Mouse (Mus musculus) gastrocnemius, postnatal 25 days (tissue): ENCODE measurements around the gene Vps8. TPM values are rescaled to one million over a fixed set of nuclear protein-coding genes. Genes with fewer than 3 reads are reported as not detected.
A peak's percentile ranks its signal among the peaks of the same experiment; 100 is the strongest.

Experiments
- DNase-seq: peaks from one replicate; pipeline ENCODE4 v3.0.0; 2022
- total RNA-seq, 2 experiments: library from RNA; stranded (reverse); gene quantifications; 1 replicate in 1 of 2; 2 replicates in 1 of 2; pipeline ENCODE4 v1.2.3; 2021

The Vps8 gene
- total RNA-seq, 2 experiments from 2014 or later, result 6.4 to 6.6 TPM

DNA sequence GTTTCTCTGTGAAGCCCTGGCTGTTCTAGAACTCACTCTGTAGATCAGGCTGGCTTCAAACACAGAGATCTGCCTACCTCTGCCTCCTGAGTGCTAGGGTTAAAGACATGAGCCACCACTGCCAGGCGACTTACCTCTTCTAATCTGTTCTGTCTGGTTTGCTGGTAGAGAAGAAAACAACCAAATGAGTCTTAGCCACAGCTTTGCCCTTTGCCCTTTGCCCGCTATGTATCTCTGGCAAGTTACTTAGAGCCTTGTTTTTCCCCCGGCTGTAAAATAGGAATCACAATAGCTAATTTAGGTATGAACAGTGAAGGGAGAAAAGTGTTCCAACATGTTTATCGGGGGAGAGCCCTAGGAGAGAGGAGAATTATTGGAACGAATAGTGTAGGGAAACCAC, 18.3 kb upstream of the Vps8 start:
- no peak for DNase-seq

DNA sequence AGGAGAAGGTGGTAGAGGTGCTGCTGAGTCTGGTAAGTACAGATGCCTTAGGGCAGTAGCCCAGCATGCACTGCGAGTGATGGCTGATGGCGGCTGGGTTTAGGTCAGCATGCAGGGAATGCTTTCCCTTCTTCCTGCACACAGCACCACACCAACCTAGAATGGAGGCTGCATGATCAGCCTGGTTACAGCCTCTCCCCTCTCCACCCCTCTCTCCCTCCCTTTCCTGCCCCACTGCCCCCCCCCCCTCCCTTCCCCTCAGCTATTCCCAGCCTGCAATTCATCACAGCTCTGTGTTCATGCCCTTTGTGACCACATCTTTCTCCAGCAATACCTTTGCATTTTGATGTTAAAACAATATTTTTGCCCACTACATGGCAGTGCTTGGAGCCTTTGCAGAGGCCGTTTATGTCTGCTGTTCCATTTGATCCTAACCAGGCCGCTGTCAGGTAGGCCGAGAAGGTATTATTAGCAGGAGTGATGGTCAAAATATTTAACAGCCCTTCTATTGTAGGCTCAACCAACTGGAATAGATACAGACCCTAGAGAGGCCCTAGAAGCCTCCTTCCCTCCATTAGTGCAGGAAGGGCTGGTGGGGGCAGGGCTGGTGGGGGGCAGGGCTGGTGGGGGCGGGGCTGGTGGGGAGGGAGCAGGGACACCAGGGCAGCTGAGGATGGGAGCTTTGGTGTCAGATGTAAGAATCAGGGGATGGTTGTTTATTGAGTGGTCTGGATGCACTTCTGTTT, 17.5 kb upstream of the Vps8 start:
- DNase-seq, result no peak

DNA sequence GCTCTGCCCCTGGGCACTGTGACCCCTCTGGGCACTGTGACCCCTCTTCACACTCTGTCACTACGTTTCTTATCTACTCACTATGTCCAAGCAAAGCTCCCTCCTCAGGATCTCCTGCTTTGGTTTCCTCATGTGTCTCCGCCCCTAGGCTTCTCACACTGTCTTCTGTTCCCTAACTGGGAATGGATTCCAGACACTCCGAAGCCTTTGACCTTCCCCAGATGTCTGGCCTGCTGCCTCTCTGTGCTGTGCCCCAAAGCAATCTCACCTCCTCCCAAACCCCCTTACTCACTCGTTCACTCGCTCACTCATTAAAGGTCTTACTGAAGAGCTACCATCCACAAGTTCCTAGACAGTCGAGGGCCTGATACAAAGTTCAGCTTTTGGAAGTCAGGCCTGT, 16.8 kb upstream of the Vps8 start:
- no peak for DNase-seq

DNA sequence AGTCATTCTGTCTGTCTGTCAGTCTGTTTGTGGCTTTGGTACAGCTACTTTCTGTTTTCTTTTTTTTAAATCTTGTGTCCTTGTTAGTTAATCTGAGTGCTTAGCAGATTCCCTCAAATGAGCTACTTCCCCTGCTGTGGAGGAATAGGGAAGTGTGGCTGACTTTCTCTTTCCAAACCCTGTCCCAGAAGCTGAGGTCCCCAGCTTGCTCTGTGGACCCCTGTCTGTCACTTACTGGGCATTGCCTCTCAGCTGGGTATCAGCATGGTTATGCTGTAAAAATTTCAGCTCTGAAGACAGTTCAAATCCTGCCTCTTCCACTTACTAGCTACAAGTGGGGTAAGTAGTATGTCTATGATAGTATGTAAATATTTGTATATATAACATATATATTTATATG, 11.1 kb upstream of the Vps8 start:
- DNase-seq, result no peak

DNA sequence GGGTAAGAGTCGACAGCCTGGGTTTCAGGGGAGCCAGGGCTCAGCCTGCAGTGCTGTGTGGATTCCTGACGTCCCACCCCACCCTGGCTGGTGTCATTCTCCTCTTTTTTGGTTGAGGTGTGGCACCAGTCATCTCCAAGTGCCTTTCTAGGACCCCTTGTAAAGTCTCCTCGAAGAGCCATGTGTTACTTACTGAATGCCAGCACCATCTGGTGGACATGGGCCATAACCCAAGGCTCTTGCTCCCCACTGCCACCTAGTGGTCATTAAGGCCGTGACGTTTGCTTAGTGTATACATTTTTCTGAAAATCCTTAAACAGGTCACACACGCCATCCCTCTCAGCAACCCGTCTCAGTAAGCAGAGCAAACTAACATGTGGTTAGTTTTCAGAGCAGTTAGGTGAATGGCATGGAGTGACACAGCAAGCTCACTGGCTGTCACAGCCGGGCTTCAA, 10.3 kb upstream of the Vps8 start:
- DNase-seq, result peak; percentile 18

DNA sequence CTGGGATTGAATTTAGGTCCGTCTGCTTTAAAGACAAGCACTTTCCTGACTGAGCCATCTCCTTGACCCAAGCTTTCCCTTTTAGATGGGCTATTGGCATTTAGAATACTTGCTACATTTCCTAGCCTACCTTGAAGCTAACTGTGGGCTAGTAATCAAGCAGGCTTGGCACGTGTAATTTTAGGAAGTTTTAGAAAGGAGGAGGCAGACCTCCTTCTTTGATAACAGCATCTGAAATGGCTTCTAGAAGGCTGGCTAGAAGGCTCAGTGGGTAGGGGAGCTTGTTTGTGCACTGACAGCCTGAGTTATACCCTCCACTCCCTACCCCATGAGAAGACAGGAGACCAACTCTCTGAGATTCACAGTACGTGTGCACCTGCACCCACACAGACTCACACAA, 9.1 kb upstream of the Vps8 start:
- DNase-seq, result no peak

DNA sequence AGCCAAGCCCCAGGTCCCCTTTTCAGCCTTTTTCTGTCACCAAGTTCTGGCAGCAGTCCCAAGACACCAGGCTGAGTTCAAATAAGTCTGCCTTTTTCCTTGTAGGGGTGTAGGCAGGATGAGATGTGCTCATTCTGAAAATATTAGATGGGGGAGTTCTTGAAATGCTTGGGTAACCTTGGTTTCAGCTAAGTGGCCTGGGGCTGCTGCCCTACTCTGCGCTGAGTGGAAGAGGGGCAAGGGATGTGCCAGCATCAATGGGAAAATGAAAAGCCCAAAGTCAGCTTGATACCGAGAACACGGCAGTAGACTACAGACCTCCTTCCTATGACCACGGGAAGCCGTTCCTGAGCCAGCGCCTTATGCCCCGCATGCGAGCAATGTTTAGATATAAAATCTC, 7.8 kb upstream of the Vps8 start:
- DNase-seq, result no peak

DNA sequence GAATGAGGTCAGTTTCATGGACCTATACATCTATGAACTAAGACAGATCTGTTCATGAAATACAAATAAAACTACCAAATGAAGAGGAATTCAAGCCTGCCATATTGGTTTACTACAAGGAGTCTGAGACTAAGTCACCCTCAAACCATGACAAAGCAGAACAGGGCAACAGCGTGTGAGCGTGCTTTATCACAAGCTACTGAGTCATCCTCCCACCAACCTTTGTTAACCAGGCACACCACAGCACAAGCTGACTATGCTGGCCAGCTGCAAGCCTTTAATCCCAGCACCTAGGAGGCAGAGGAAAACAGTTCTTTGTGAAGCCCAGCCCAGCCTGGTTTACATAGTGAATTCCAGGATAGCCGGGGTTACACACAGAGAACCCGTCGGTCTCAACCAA, 4.9 kb upstream of the Vps8 start:
- DNase-seq, result no peak

DNA sequence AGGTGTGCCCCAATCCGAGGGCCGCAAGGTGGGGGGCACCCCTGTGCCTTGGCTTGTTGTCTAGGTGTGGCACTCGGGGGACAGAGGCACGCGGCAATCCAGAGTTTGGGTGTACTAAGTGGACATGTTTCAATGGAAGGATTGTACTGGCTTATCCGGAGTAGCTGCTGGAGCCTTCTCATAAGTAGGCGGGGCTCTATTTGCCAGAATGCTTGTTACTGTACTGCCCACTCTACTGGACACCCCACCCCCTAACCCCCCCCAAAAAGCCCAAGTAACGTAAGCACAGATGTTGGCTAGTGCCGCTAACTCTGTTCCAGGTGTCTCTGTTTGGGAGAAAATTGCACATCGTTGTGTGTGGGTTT, 610 bp downstream of the Vps8 start:
- no peak for DNase-seq

DNA sequence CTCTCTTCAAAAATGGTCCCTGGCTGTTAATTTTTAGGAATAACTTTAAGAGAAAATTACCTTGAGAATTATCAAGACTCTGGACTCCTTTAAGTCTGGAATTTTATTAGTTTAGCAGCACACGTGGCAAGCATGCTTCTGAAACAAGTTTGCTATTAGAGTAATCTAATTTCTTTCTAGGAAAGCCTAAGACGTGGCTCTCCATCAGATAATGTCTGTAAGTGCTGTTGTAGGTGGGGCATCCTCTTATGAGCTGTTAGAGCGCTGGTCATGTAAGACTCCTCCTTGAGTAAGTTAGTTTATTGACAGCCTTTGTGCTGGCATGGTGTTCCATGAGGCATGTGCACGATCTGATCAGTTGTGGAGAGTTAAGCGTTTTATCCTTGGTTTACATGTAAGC, 5.2 kb downstream of the Vps8 start:
- DNase-seq, result no peak

DNA sequence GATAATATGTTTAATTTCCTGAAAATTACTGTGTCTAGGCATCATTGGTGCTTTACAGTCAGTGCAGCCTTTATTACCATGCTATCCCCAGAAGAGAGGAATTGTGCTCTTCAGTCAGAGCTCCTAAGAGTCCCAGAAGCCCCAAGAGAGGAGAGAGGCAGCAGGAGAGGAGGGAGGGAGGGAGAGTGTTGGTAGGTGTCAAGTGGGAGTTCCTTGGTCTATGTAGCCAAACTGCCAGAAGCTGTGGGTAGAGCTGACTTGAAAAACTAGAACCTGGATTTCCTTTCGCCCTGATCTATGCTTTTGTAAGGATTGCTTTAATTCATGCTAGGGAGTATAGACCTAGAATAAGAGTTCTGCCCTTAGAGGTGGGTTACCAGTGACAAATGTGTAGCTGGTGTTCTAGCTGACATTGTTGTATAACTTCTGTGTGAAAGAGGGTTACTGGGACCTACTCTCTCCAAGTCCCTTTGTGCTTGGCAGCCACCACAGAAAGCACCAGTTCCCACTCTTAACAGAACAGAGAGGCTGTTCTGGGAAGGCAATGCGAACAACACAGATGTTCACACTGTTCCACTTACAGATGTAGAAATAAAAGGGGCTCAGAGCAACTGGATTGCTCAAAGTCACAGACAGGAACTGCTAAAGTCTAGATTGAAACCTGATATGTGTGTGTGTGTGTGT, 7.6 kb downstream of the Vps8 start:
- no peak for DNase-seq

DNA sequence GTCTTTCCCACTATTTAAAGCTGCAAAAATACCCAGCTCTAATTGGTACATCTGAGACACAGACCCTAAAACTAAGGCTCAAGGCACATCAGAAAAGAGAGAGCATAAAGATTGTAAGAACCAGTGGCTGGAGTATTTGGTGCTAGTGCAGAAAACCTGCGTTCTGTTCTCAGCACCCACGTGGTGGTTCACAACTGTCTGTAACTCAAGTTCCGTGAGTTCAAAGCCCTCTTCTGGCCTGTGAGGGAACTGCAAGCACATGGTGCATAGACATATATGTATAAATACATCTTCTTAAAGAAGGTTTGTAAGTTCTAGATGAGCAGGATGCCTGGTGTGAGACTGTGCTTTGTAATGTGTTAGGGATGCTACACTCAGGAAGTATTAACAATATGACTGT, 8.7 kb downstream of the Vps8 start:
- no peak for DNase-seq

DNA sequence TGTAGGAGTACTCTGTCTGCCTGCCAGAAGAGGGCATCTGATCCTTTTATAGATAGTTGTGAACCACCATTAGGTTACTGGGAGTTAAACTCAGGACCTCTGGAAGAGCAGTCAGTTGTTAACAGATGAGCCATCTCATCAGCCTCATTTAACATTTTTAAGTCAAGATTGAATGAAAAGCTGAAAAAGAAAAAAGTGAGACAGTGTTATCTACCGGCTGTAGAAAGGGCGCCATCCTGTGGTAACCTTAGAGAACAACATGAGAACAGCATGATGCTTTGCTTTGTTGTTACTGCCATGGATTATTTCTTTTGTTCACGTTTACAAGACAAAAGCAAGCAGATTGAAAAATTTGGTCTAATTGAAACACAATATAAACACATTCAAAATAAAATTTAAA, 10.6 kb downstream of the Vps8 start:
- DNase-seq, result no peak

DNA sequence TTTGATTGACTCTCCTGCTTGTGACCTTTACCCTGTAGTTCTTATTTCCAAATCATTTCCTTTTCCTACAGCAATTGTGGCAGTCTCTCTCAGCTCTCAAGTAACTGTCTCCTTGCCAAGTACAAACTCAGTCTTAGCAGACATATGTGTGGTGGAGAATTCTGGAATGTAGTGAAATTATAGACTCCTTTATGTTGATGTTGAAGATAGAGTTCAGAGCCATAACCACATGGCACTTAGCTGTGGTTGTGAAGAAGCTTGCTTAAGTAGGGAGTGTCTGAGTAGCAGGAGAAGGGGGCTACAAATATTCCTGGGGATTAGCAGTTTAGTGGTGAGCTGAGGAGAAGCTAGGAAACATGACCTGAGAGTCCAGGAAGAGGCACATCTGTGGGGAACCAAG, 18.1 kb downstream of the Vps8 start:
- no peak for DNase-seq

DNA sequence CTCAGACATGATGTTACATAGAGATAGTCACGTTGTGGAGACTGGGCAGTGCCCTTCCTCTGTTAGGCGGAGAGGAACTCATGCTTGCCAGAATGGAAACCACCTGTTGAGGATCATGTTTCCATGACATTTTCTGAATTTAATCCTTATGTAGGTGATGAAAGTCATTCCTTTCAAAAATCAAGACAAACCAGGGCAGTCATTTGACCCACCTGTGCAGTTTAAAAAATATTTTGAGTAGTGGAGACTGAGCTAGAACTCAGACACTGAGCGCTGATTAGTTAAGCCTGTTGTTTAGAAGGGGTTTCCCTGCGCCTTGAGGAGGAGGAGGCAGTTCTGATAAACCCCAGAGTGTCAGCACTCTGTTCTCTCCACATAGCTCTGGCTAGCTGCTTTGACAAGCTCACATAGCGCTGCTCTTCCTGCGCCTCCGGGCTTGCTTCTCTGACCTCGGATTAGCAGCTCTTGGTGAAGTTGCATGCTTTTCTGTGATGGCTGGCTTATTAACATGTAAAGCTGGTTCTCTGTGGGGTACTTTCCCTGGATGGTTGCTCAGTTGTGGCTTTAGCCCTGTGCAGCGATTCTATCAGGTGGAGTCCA, 22.2 kb downstream of the Vps8 start:
- no peak for DNase-seq

DNA sequence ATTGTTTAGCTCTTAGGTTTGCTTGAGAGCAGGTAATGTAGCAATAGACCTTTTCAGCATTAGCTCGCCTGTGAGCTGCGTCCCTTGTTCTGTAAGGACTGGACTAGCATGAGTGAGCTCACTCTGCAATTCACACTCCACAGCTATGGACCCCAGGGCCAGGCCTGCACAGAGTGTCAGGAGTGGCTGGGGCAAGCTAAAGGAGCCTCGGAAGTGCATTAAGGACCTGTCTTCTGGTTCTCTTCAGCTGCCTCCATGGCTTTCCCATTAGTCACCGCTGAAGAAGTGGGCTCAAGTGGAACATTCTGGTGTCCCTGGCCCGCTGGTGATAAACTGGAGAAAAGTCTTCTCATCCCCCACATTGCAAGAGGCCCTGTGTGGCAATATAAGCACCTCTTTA, 24.5 kb downstream of the Vps8 start:
- DNase-seq, result no peak

DNA sequence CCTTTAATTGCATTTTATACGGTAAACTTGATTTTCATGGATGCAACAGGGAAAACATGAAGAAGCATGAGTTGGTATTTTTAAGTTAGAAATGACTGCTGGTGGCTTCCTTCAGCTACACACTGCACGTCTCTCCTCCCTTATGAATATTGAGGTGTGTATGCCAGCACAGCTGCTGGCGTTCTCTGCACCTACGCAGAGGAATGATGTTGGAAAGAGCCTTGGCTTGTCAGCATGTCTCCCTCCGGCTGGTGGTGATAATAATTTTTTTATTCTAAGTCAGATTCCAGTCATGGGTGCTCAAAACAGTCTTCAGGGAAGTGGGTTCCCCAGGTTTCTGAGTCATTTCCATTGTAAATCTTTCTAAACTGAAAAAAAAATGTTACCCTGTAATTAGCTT, 25.5 kb downstream of the Vps8 start:
- DNase-seq, result no peak

DNA sequence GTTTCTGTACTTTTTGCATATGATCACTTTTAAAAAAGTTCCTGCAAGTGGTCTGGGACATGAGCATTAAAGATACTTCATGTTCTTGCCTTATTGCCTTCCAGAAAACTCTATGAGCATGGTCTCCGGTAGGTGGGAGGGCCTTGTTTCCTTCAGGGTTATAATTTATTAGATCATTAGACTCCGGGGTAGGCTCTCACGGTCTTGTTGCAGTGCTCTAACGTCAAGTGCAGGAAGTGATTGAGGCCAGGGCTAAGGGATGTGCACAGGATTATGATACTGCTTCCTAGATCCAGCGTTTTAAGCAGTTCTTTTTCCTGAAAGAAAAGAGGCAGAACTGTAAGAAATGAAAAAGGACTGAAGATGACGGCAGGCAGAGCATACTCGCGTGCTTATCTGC, 27.0 kb downstream of the Vps8 start:
- DNase-seq, result no peak

DNA sequence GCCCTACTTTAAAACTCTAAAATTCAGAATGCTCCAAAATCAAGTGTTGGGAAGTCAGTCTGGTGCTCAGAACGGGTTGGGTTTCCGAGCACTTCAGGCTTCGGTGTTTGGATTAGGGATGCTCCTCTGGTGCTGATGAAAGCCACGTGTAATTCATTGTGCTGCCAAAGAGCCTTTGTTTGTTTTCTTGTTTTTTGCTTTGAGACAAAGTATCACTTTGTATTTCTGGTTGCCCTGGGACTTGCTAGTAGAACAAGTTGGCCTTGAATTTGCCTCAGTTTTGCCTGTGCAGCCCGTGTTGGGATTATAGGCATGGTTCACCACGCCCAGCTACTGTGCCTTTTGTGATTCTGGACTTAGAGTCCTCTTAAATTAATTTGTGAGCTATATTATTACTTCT, 29.7 kb downstream of the Vps8 start:
- no peak for DNase-seq

DNA sequence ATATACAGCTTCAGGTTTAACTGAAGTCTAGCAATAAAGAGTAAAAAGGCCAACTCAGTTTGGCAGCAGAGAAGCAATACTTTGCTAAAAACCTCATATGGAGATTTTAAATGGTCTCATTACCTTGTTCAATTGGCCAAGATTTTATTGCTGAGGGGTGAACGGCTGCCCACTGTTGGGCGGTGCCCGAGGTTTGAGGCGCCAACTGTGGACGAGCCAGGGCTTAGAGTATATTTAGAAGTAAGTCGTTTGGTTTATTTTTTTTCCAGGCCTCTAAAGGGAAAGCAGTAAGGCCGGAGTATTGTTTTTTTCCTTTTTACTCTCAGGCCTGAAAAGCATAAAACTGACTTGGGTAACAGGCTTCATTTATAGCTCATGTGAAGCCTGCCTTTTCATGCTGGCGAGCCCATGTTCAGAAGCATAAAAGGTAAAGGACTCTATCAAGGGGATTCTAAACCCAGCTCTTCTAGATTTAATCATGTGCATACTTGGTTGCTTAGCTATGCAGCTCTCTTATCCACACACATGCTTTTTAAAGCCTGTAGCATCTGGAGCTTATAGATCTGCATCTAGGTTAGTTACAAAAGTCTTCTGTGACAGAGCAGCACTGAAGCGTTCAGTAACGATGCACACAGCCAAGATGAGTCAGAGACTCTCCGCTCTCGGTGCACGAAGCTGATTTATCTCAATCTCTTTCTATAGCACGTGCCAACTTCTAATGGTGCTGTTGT, 34.9 kb downstream of the Vps8 start:
- DNase-seq, result no peak

DNA sequence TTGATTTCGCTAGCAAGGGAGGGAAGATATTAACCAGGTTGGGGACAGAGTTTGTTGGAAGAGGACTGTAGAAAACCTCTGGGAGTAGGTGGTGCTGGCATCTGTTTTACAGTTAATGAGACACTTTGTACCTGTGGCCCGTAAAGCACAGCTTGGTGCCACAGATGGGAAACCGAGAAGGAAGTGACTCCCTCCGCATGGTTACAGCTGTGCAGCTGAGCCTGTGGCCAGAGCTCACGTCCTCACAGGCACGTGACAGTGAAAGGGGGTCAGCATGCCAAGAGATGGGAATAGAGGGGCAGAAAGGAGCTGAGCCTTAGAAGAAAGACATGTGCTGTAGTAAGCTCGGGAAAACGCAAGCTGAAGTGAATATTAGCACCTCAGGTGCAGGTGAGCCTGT, 43.0 kb downstream of the Vps8 start:
- no peak for DNase-seq

DNA sequence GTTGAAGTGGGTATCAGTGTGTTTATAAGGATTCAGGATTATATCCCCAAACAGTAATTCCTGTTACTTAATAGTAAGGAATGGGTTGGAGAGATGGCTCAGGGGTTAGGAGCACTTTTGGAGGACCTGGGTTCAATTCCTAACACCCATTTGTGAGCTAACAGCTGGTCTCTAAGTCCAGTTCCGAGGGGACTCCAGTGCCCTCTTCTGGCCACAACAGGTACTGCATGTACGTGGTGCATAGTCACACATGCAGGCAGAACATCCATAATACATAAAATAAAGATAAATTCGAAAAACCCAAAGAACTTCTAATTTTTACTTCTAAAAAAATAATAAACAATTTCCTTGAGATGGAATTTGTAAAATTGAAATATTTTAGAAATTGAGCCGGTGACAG, 47.5 kb downstream of the Vps8 start:
- no peak for DNase-seq

DNA sequence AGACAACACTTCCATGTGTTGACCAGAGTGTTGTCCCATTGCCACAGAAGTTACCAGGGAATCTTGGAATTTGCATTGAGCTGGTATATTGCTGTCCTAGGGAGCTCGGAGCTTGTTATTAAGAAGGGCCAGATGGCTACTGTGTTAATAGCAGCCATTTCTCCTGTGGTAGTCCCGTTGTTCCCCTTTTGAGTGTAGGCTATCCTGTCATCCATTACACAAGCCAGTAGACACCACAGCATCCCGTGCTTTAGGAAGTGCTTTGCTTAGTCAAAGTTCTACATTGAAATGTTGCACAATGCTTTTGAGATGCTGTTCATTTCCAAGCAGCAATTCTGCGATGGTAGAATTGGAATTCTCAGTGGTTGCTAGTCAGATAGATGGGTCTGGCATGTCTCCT, 54.2 kb downstream of the Vps8 start:
- DNase-seq, result no peak
